Mouse (Mus musculus): Measurements from ENCODE around the gene Psma1. TPM values are rescaled to one million over a fixed set of nuclear protein-coding genes. Genes with fewer than 3 reads are reported as not detected.

The Psma1 gene
- total RNA-seq, 2 experiments from 2014 or later = 147 to 148 TPM

DNA sequence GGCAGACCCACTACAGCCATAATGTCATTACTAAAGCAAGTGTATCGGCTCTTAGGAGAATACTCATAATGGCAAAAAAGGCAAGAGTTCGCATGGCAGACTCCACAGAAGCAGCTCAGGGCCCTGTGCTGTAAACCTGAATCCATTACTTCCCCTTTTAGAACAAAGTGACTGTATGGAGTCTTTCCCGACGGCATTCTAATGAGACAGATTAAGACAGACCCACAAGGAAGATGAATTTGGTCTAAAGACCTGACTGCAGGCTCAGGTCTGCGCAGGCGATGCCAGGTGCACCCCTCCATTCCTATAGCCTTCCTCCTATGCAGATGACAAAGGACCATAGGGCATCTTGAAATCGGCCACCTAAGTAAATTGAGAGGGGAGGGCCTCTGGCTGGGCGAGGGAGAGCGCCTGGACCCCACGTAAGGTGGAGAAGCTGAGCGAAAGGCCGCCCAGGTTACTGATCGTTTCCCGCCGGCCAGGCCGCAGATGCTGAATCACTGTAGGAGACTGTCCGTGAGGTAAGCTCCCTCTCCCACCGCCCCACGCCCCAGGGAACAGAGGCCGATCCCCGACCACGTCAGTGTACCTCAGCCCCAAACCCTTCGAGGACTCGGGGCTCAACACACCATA is 430 bp downstream of the Psma1 start:
- no peak for DNase-seq

DNA sequence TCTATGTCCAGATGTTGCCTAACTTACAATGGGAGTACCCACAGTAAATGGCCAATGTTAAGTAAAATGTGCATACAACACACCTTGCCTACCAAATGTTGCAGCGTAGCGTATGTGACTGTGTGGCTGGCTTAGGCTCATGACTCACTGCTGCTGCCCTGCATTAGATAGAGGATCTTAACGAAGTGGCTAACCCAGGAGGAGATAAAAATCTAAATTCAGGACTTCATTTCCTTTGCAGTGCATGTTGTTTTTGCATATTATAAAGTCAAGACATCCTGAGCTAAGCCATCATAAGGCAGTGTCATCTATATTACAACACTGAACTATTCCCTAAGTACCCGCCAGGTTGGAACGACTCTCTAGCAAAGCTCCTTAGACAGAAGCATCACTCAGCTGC is 7.5 kb downstream of the Psma1 start:
- no peak for DNase-seq

DNA sequence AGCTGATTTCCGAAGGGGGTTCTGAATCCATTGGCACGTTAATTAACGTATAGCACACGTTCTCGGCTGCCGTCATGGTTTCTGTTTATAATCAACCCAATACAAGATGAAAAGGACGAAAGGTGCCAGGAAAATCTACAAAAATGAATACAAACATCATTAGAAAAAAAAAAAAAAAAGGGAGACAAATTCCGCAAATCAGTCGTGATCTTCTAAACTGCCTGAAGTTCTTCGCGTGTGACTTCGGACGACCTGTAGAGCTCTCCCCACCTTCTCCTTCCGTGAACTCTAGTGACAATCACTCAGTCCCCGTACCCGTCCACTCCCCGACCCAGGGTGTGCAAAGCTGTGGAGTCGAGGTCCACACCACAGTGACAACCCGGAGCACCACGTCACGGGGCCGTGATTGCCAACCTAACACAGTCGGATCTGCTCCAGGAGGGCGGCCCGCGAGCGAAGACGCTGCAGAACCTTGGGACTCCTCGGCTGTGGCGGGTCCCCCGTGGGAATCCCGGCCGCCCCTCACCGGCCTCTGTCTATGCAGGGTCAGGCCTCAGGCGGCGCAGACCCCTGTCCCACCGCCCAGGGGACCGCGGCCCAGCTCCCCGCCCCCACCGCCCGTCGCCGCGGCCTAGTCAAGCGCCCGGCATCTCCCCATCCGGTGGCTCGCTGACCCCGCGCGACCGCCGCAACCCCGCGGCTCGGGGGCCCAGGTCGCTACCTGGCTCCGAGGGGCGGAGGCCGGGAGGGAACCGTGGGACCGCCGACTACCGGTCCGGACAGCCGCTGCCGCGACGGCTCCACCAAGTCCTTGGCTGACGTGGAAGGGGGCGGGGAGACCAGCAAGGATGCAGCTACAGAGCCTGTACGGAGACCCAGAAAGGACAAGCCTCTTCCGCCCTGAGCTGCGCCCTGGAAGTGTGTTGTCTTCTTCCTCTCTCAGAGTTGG is 21.8 kb downstream of the Psma1 start, which contains the start of gene Copb1:
Gene Copb1, minus strand, starts transcription at position 827 of the 949 bp plus-strand sequence.
- peak; percentile 93 for DNase-seq

DNA sequence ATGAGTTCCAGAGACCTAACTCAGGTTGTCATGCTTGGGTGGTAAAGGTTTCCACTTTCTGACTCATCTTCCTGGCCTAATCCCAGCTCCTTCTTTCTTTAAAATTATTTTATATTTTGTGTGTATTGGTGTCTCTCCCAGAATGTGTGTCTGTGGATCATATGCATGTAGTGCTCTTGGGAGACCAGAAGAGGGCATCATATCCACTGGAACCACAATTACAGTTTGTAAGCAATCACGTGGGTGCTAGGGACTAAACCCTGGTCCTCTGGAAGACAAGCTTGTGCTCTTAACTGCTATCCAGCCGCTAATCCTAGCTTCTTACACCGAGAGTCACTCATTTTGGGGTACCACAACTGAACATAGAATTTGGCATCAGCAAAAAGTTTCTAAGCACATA is 24.2 kb downstream of the Psma1 start:
- no peak for DNase-seq

DNA sequence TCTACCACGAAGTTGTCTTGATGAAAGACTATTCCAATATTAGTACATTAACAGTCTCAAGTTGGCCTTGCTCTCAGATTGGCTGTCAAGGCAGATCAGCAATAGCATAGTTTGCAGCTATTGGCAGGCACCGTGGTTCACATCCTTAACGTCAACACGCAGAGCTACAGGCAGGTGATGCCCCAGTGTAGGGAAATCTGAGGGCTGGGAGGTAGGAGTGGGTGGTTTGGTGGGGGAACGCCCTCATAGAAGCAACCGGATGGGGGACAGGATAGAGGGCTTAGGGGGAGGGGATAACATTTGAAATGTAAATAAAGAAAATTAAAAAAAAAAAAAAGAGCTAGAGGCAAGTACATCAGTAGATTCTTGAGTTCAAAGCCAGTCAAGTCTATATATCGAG is 41.9 kb downstream of the Psma1 start:
- DNase-seq = no peak

DNA sequence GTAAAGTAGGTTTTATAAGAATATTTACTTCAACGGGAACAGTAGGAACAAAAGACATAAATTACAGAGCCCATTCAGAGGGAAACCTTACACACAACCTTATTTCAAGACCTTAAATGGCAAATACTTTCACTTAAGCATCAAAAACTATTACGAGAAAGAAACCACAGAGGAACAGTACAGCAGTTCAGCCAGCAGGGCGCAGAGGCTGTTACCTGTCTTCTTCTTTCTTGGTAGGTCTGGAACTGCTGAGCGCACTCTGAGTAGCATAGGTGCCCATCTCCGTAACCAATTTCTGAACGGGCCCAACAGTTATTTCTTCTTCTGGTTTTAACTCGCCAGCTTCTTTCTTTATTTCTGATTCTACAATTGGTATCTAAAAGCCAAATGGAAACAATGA is 42.9 kb downstream of the Psma1 start:
- DNase-seq = no peak

DNA sequence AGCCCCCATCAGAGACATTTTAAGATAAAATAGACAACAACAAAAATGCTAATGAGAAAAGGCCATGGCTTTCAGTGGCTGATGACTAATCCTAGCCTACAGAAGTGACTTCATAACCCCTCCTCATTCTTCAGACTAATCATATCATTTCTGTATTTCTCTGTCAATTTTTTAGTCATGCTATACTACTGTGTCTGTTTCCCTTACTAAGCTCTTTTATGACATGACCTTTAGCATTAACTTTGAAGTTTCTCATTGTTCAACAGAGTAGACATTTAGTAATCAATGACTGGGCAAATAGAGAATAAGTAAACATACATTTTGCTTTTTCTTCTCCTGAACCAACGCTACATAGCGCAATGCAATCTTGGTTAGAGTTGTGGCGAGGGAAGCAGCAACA is 44.1 kb downstream of the Psma1 start:
- DNase-seq = no peak

DNA sequence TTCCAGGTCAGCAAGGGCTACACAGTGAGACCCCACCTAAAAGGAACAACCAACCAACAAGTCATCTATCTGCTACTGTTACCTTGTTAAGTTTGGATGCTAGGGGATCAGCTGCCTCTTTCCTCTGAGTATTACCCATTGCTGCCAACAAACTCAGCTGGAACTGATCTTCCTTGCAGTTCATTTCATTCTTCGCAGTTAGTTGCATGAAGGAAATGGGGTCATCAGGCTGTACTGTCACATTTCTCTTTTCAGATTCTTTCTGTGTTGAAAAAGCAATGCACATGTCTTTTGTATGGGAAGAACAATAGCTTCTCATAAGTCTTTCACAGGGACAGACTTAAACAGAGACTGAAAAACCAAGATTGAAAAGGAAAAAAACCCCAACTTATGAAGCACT is 49.4 kb downstream of the Psma1 start:
- no peak for DNase-seq

DNA sequence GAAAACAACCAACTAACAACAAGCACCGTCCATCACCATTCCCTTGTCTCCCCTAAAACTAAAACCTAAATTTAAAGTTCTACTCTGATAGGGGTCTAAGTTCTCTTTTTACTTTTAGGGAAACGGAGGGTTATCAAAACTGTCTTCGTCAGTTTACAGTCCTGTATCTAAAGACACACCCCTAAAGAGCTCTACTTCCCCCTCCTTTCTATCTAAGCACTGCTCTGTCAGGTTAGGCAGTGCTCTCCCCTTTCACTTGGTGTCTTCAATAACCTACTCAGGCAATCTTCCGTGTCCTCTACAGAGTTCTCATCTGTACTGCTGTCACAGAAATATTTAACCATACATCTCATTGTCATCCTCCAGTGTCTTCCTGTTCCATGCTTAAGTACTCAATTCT is 55.5 kb downstream of the Psma1 start:
- no peak for DNase-seq

DNA sequence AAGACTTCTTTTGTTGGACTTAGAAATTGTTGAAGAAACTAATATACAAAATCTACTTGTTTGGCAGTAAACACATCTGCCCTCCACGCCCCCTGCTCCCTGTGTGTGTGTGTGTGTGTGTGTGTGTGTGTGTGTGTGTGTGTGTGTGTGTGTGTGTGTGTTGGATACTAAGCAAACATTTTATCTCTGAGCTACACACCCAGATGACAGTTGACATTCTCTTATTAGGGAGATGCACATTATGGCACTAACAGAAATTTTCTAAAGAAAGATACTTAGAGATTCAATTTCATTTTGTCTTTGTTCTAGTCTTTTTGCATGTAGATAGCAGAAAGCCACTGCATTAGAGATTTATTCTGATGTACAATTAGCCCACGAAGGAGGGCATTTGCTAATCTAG is 59.0 kb downstream of the Psma1 start:
- no peak for DNase-seq

Other genes with a start within 250 kb of the Psma1 start
- 10 to 100 TPM; 61.7 to 62.6 TPM for gene Rras2, start 158.3 kb downstream of the Psma1 start, total RNA-seq (2021)
- gene Copb1, start 21.4 kb downstream of the Psma1 start, total RNA-seq (2021) = 10 to 100 TPM; 73.4 to 73.9 TPM
- 10 to 100 TPM; 13.2 TPM for gene Pde3b, start 139.2 kb upstream of the Psma1 start, total RNA-seq (2021)